Mouse (Mus musculus) stomach, embryonic 14.5 days (tissue): Measurements from ENCODE around the gene Sgip1. TPM values are rescaled to one million over a fixed set of nuclear protein-coding genes. Genes with fewer than 3 reads are reported as not detected.

Experiments
- ATAC-seq: fragments of 200-750 bp; cut with Nextera tagmentation; 2 replicates; pipeline ENCODE4 v1.8.0; 2017; ENCODE audit warnings: low read depth, moderate TSS enrichment; ENCODE audit not compliant: insufficient number of reproducible peaks, insufficient read depth, low FRiP score
- H3K27ac ChIP-seq: fragments of 300-500 bp; sonication (generic); 2 replicates; pipeline ENCODE4 v1.5.1; 2014; ENCODE audit warnings: mild to moderate bottlenecking, low read length, moderate library complexity, mixed read lengths
- H3K27me3 ChIP-seq: fragments of 300-500 bp; sonication (generic); 2 replicates; pipeline ENCODE4 v1.6.1; 2014; ENCODE audit warnings: low read length, control low read depth, mixed read lengths; ENCODE audit not compliant: control insufficient read depth, insufficient read depth
- H3K36me3 ChIP-seq: fragments of 300-500 bp; sonication (generic); 2 replicates; pipeline ENCODE4 v1.6.1; 2014; ENCODE audit warnings: mild to moderate bottlenecking, control low read depth, low read length, moderate library complexity, mixed read lengths; ENCODE audit not compliant: control insufficient read depth, insufficient read depth
- H3K4me1 ChIP-seq: fragments of 300-500 bp; sonication (generic); 2 replicates; pipeline ENCODE4 v1.6.1; 2014; ENCODE audit warnings: low read length, control low read depth, mixed read lengths; ENCODE audit not compliant: control insufficient read depth, insufficient read depth
- H3K4me2 ChIP-seq: fragments of 300-500 bp; sonication (generic); replicated peaks from 2 replicates; pipeline ENCODE4 v1.6.1; 2014; ENCODE audit warnings: low read depth, low read length, control low read depth
- H3K4me3 ChIP-seq: fragments of 300-500 bp; sonication (generic); 2 replicates; pipeline ENCODE4 v1.5.1; 2014; ENCODE audit warnings: low read depth, low read length, control low read depth
- H3K9ac ChIP-seq: fragments of 300-500 bp; sonication (generic); replicated peaks from 2 replicates; pipeline ENCODE4 v1.6.1; 2014; ENCODE audit warnings: low read depth, mild to moderate bottlenecking, control low read depth, low read length, moderate library complexity, mixed read lengths
- H3K9me3 ChIP-seq: fragments of 300-500 bp; sonication (generic); 2 replicates; pipeline ENCODE4 v1.6.1; 2016; ENCODE audit warnings: low read depth, low read length, control low read depth; ENCODE audit not compliant: control insufficient read depth
- WGBS: fragments of 180-500 bp; shearing (Covaris S2); extraction: QIAGEN DNeasy Blood & Tissue Kit; methylation state at CpG from one replicate; pipeline ENCODE4 v1.1.7; 2014; 5-methylcytosine and 5-hydroxymethylcytosine counted together
- polyA plus RNA-seq: library from polyadenylated mRNA; unstranded; fragments of >200 nt; fragmentation: Nextera tagmentation; extraction: Ambion mirVana; gene quantifications from 2 replicates; pipeline ENCODE4 v1.2.1, GENCODE M21; 2014

The Sgip1 gene
- polyA plus RNA-seq, 1 experiment from 2014 or later: 10.4 TPM

- Histone ChIP-seq H3K4me1 (no peaks in the 10 kb centered on the region), H3K9me3 (no peaks in the 10 kb centered on the region), H3K4me3 (no peak overlapping the region), H3K9ac (no peak overlapping the region), H3K36me3 (no peaks in the 10 kb centered on the region), H3K4me2 (no peak overlapping the region), H3K27ac (no peak overlapping the region), H3K27me3 (no peaks in the 10 kb centered on the region)
- no peak for ATAC-seq
- whole genome bisulfite sequencing: 34% methylated on average over 9 of the region's 9 CpGs
Observed at GRCm38 (mm10) chr4:102811007-102811805, 70.1 kb downstream of the Sgip1 start.

GRCm38 (mm10) chr4:102813346-102813745 is 72.2 kb downstream of the Sgip1 start:
- no peak overlapping the region for H3K27ac ChIP-seq
- 66% methylated on average over 8 of the region's 8 CpGs for WGBS

GRCm38 (mm10) chr4:102821786-102822185 is 80.7 kb downstream of the Sgip1 start:
- no peak for ATAC-seq
- Histone ChIP-seq H3K9ac (no peak overlapping the region), H3K9me3 (no peaks in the 10 kb centered on the region), H3K4me1 (no peaks in the 10 kb centered on the region), H3K4me2 (no peak overlapping the region), H3K27ac (no peak overlapping the region), H3K36me3 (no peaks in the 10 kb centered on the region), H3K27me3 (no peaks in the 10 kb centered on the region), H3K4me3 (no peak overlapping the region)
- WGBS: 25% methylated on average over 4 of the region's 4 CpGs

More at GRCm38 (mm10) chr4:102813346-102813745, 72.2 kb downstream of the Sgip1 start:
- no peaks in the 10 kb centered on the region for H3K36me3 ChIP-seq
- no peaks in the 10 kb centered on the region for H3K4me1 ChIP-seq
- no peak for ATAC-seq
- no peak overlapping the region for H3K4me3 ChIP-seq
- no peaks in the 10 kb centered on the region for H3K9me3 ChIP-seq
- no peak overlapping the region for H3K4me2 ChIP-seq
- H3K9ac ChIP-seq: no peak overlapping the region
- no peaks in the 10 kb centered on the region for H3K27me3 ChIP-seq

- Histone ChIP-seq H3K27me3 (no peaks in the 10 kb centered on the region), H3K9ac (no peak overlapping the region), H3K4me3 (no peak overlapping the region), H3K4me2 (no peak overlapping the region), H3K9me3 (no peaks in the 10 kb centered on the region), H3K27ac (no peak overlapping the region), H3K4me1 (no peaks in the 10 kb centered on the region), H3K36me3 (no peaks in the 10 kb centered on the region)
- ATAC-seq: no peak
- WGBS: 54% methylated on average over 2 of the region's 2 CpGs
Observed at GRCm38 (mm10) chr4:102824494-102824893, 83.4 kb downstream of the Sgip1 start.

GRCm38 (mm10) chr4:102826159-102826558 is 85.1 kb downstream of the Sgip1 start:
- no peaks in the 10 kb centered on the region for H3K9me3 ChIP-seq
- no peaks in the 10 kb centered on the region for H3K36me3 ChIP-seq
- no peaks in the 10 kb centered on the region for H3K27me3 ChIP-seq
- no peak for ATAC-seq
- H3K4me2 ChIP-seq: no peak overlapping the region
- H3K9ac ChIP-seq: no peak overlapping the region
- no peaks in the 10 kb centered on the region for H3K4me1 ChIP-seq
- 91% methylated on average over 2 of the region's 2 CpGs for whole genome bisulfite sequencing
- H3K4me3 ChIP-seq: no peak overlapping the region
- H3K27ac ChIP-seq: no peak overlapping the region

GRCm38 (mm10) chr4:102828518-102828917 is 87.4 kb downstream of the Sgip1 start:
- H3K4me3 ChIP-seq: no peak overlapping the region
- ATAC-seq: no peak
- H3K27ac ChIP-seq: no peak overlapping the region
- no peak overlapping the region for H3K9ac ChIP-seq
- no peaks in the 10 kb centered on the region for H3K27me3 ChIP-seq
- no peak overlapping the region for H3K4me2 ChIP-seq
- WGBS: 63% methylated on average over 2 of the region's 2 CpGs
- H3K36me3 ChIP-seq: no peaks in the 10 kb centered on the region
- H3K9me3 ChIP-seq: no peaks in the 10 kb centered on the region
- H3K4me1 ChIP-seq: no peaks in the 10 kb centered on the region

GRCm38 (mm10) chr4:102833191-102833590 is 92.1 kb downstream of the Sgip1 start:
- H3K9ac ChIP-seq: no peak overlapping the region
- H3K27ac ChIP-seq: no peak overlapping the region
- H3K4me1 ChIP-seq: no peaks in the 10 kb centered on the region
- WGBS: 80% methylated on average over 1 of the region's 1 CpGs
- no peak for ATAC-seq
- no peak overlapping the region for H3K4me3 ChIP-seq
- no peak overlapping the region for H3K4me2 ChIP-seq
- H3K27me3 ChIP-seq: no peaks in the 10 kb centered on the region
- no peaks in the 10 kb centered on the region for H3K9me3 ChIP-seq
- no peaks in the 10 kb centered on the region for H3K36me3 ChIP-seq

GRCm38 (mm10) chr4:102833726-102834125 is 92.6 kb downstream of the Sgip1 start:
- no peaks in the 10 kb centered on the region for H3K9me3 ChIP-seq
- no peak overlapping the region for H3K27ac ChIP-seq
- H3K4me3 ChIP-seq: no peak overlapping the region
- no peaks in the 10 kb centered on the region for H3K36me3 ChIP-seq
- no peaks in the 10 kb centered on the region for H3K27me3 ChIP-seq
- ATAC-seq: no peak
- WGBS: 79% methylated on average over 2 of the region's 2 CpGs
- no peaks in the 10 kb centered on the region for H3K4me1 ChIP-seq
- H3K9ac ChIP-seq: no peak overlapping the region
- H3K4me2 ChIP-seq: no peak overlapping the region

GRCm38 (mm10) chr4:102834710-102835109 is 93.6 kb downstream of the Sgip1 start:
- Histone ChIP-seq H3K9ac (no peak overlapping the region), H3K4me2 (no peak overlapping the region), H3K9me3 (no peaks in the 10 kb centered on the region), H3K4me1 (no peaks in the 10 kb centered on the region), H3K27ac (no peak overlapping the region), H3K27me3 (no peaks in the 10 kb centered on the region), H3K36me3 (no peaks in the 10 kb centered on the region), H3K4me3 (no peak overlapping the region)
- no peak for ATAC-seq
- 64% methylated on average over 1 of the region's 1 CpGs for WGBS
